Mouse (Mus musculus): ENCODE measurements at regions not wholly inside any gene's neighbourhood (a gene's known extent, or its start where the extent isn't known, plus 50 kb on each side); places are given as distances from the start of the nearest gene placed in this dataset.
"Not testable (repeated sequence)": the region's sequence is repeated elsewhere in the genome, so short reads cannot be mapped to it uniquely, and the experiment has no call there.

DNA sequence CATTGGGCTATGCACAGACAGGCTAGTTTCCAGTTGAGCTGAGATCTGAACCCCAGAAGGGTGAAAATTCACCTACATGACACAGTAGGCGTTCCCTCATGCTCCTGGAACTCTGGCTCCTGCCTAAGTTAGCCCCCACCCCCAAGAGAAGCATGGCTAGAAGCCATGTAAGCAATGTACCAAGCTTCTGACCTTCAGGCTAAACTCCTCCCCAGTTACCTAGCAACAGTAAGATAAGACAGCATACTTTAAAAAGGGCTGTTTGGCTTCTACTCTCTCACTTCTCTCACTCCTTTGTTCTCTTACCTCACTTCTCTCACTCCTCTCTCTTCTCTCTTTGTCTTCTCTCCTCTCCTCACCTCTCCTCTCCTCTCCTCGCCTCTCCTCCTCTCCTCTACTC is 629.7 kb upstream of the Prmt6 start:
- ATAC-seq (ENCODE audit: low FRiP score, low TSS enrichment); H3K27ac ChIP-seq (ENCODE audit: low read depth, low read length): not testable (repeated sequence)
- whole genome bisulfite sequencing: 51% methylated on average over 2 of the region's 2 CpGs

GRCm38 (mm10) chr3:110865989-110866388 is 615.2 kb upstream of the Prmt6 start:
- Histone ChIP-seq H3K27me3 (ENCODE audit: control insufficient read depth, insufficient read depth, low read length) (no peaks in the 10 kb centered on the region), H3K27ac (ENCODE audit: low read depth, low read length) (no peak overlapping the region), H3K9me3 (ENCODE audit: control insufficient read depth, low read length) (no peaks in the 10 kb centered on the region), H3K4me1 (ENCODE audit: control insufficient read depth, insufficient read depth, low read length) (no peaks in the 10 kb centered on the region), H3K4me3 (ENCODE audit: low read length) (no peak overlapping the region), H3K9ac (ENCODE audit: low read depth, low read length) (no peak overlapping the region), H3K4me2 (replicated peaks; ENCODE audit: low read depth, low read length) (no peak overlapping the region), H3K36me3 (ENCODE audit: control insufficient read depth, insufficient read depth, low read length) (no peaks in the 10 kb centered on the region)
- WGBS: 74% methylated on average over 1 of the region's 1 CpGs
- no peak for ATAC-seq (ENCODE audit: low FRiP score, low TSS enrichment)

More for the DNA sequence above, 629.7 kb upstream of the Prmt6 start:
- H3K27me3 ChIP-seq (ENCODE audit: control insufficient read depth, insufficient read depth, low read length); H3K4me1 ChIP-seq (ENCODE audit: control insufficient read depth, insufficient read depth, low read length); H3K4me2 ChIP-seq (replicated peaks; ENCODE audit: low read depth, low read length); H3K36me3 ChIP-seq (ENCODE audit: control insufficient read depth, insufficient read depth, low read length); H3K9ac ChIP-seq (ENCODE audit: low read depth, low read length); H3K4me3 ChIP-seq (ENCODE audit: low read length); H3K9me3 ChIP-seq (ENCODE audit: control insufficient read depth, low read length): not testable (repeated sequence)

- Histone ChIP-seq H3K27me3 (ENCODE audit: control insufficient read depth, insufficient read depth, low read length) (no peaks in the 10 kb centered on the region), H3K4me1 (ENCODE audit: control insufficient read depth, insufficient read depth, low read length) (no peaks in the 10 kb centered on the region), H3K4me2 (replicated peaks; ENCODE audit: low read depth, low read length) (no peak overlapping the region), H3K9me3 (ENCODE audit: control insufficient read depth, low read length) (no peaks in the 10 kb centered on the region), H3K4me3 (ENCODE audit: low read length) (no peak overlapping the region), H3K9ac (ENCODE audit: low read depth, low read length) (no peak overlapping the region), H3K36me3 (ENCODE audit: control insufficient read depth, insufficient read depth, low read length) (no peaks in the 10 kb centered on the region), H3K27ac (ENCODE audit: low read depth, low read length) (no peak overlapping the region)
- no peak for ATAC-seq (ENCODE audit: low FRiP score, low TSS enrichment)
- whole genome bisulfite sequencing: 57% methylated on average over 2 of the region's 2 CpGs
These were observed 596.4 kb upstream of the Prmt6 start for GRCm38 (mm10) chr3:110847222-110847621.

DNA sequence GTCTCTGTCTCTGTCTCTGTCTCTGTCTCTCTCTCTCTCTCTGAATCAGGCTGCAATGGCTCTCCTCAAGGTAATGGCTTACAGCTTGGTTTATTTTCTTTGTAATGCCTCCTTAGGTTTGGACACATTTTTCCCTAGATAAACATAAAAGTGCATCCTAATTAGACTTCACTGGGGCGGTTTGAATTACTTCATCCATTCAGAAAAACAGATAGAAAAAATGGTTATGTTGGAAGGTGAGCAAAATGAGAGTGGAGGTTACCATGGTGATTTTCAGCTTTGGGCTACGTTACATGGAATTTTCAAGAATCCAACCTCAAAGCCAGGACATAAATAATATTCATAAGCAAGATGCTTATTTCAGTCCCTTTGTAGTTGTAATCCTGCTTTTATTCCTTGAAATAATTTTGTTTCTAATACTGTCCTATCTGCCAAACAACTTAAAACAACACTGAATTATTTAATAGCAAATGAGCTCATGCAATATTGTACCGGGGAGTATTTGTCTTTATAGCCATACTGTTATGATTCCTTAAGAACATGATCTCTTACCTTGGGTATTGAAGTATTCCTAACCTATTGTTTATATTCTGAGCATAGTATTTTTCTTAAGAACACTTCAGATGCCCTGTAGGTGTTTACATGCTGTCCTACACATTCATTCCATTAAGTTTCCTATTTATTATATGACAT is 570.1 kb upstream of the Prmt6 start:
- ATAC-seq (ENCODE audit: low FRiP score, low TSS enrichment): no peak
- no peaks in the 10 kb centered on the region for H3K27me3 ChIP-seq (ENCODE audit: control insufficient read depth, insufficient read depth, low read length)
- no peak overlapping the region for H3K27ac ChIP-seq (ENCODE audit: low read depth, low read length)
- no peaks in the 10 kb centered on the region for H3K9me3 ChIP-seq (ENCODE audit: control insufficient read depth, low read length)
- H3K36me3 ChIP-seq (ENCODE audit: control insufficient read depth, insufficient read depth, low read length): no peaks in the 10 kb centered on the region
- H3K4me3 ChIP-seq (ENCODE audit: low read length): no peak overlapping the region
- H3K4me1 ChIP-seq (ENCODE audit: control insufficient read depth, insufficient read depth, low read length): no peaks in the 10 kb centered on the region
- 74% methylated on average over 3 of the region's 3 CpGs for WGBS
- H3K9ac ChIP-seq (ENCODE audit: low read depth, low read length): no peak overlapping the region
- no peak overlapping the region for H3K4me2 ChIP-seq (replicated peaks; ENCODE audit: low read depth, low read length)

DNA sequence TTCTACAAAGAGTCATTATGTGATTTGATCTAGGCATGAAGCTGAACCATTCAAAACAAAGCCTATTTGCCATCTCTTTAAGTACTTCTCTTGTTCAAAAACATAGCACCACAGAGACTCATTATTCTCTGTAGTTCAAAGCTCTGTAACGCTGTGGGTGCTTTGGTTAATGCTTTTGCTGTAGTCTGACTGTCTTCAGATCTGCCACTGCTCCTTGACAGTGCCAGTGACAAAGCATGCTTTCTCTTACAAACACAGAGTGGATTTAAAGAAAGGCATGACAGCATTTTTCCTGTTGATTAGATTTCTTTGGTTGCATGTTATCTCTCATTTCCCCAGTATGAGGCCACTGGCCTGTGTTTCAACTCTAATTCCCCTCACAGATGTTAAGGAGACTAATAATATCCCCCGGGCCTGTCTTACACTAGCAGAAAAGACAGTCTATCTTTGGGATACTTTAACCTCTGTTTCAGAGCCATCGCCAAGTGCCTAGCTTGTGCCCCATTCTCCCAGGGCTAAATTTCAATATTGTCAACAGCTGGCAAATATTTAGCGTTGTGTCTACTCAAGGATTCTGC is 538.3 kb upstream of the Prmt6 start:
- H3K4me1 ChIP-seq (ENCODE audit: control insufficient read depth, insufficient read depth, low read length): no peaks in the 10 kb centered on the region
- H3K27me3 ChIP-seq (ENCODE audit: control insufficient read depth, insufficient read depth, low read length): no peaks in the 10 kb centered on the region
- WGBS: 77% methylated on average over 4 of the region's 4 CpGs
- no peak overlapping the region for H3K9ac ChIP-seq (ENCODE audit: low read depth, low read length)
- H3K36me3 ChIP-seq (ENCODE audit: control insufficient read depth, insufficient read depth, low read length): no peaks in the 10 kb centered on the region
- no peak overlapping the region for H3K27ac ChIP-seq (ENCODE audit: low read depth, low read length)
- no peak for ATAC-seq (ENCODE audit: low FRiP score, low TSS enrichment)
- H3K4me3 ChIP-seq (ENCODE audit: low read length): no peak overlapping the region
- H3K9me3 ChIP-seq (ENCODE audit: control insufficient read depth, low read length): no peaks in the 10 kb centered on the region
- no peak overlapping the region for H3K4me2 ChIP-seq (replicated peaks; ENCODE audit: low read depth, low read length)

- no peak overlapping the region for H3K9ac ChIP-seq (ENCODE audit: low read depth, low read length)
- H3K36me3 ChIP-seq (ENCODE audit: control insufficient read depth, insufficient read depth, low read length): no peaks in the 10 kb centered on the region
- WGBS: 95% methylated on average over 1 of the region's 1 CpGs
- no peak overlapping the region for H3K4me3 ChIP-seq (ENCODE audit: low read length)
- ATAC-seq (ENCODE audit: low FRiP score, low TSS enrichment): no peak
- no peaks in the 10 kb centered on the region for H3K4me1 ChIP-seq (ENCODE audit: control insufficient read depth, insufficient read depth, low read length)
- H3K27ac ChIP-seq (ENCODE audit: low read depth, low read length): no peak overlapping the region
- no peaks in the 10 kb centered on the region for H3K27me3 ChIP-seq (ENCODE audit: control insufficient read depth, insufficient read depth, low read length)
- no peak overlapping the region for H3K4me2 ChIP-seq (replicated peaks; ENCODE audit: low read depth, low read length)
- no peaks in the 10 kb centered on the region for H3K9me3 ChIP-seq (ENCODE audit: control insufficient read depth, low read length)
These were observed 504.5 kb upstream of the Prmt6 start for GRCm38 (mm10) chr3:110755266-110755665.

- Histone ChIP-seq H3K36me3 (ENCODE audit: control insufficient read depth, insufficient read depth, low read length) (no peaks in the 10 kb centered on the region), H3K27me3 (ENCODE audit: control insufficient read depth, insufficient read depth, low read length) (no peaks in the 10 kb centered on the region), H3K27ac (ENCODE audit: low read depth, low read length) (no peak overlapping the region), H3K4me2 (replicated peaks; ENCODE audit: low read depth, low read length) (no peak overlapping the region), H3K9ac (ENCODE audit: low read depth, low read length) (no peak overlapping the region), H3K9me3 (ENCODE audit: control insufficient read depth, low read length) (no peaks in the 10 kb centered on the region), H3K4me3 (ENCODE audit: low read length) (no peak overlapping the region), H3K4me1 (ENCODE audit: control insufficient read depth, insufficient read depth, low read length) (no peaks in the 10 kb centered on the region)
- ATAC-seq (ENCODE audit: low FRiP score, low TSS enrichment): no peak
- WGBS: 51% methylated on average over 2 of the region's 2 CpGs
These were observed 495.5 kb upstream of the Prmt6 start for GRCm38 (mm10) chr3:110746273-110746672.

- WGBS: 66% methylated on average over 4 of the region's 4 CpGs
- H3K4me3 ChIP-seq (ENCODE audit: low read length): no peak overlapping the region
These were observed 449.3 kb upstream of the Prmt6 start for GRCm38 (mm10) chr3:110700122-110700521.

DNA sequence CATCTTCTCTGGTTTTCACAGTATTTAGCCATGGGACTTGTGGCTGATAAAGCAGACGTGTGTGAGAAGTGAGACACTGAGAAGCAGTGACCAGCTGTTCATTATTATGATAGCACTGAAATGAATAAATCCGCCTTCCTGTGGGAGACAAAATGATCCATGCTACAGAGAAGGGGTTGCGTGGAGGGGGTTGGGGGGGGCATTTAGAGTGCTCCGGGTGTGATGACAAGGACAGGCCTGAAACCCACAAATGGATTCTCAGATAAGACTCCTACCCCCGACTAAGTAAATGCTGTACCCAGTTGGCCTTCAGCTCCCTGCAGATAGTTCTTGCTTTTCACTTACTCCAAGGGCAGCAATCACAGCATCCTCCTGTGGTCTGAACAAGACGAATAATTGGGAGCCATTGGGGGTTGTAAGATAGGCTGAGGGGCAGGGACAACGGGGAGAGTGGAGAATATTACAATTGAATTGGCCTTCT is 416.8 kb upstream of the Prmt6 start:
- ATAC-seq (ENCODE audit: low FRiP score, low TSS enrichment): no peak
- 61% methylated on average over 7 of the region's 7 CpGs for WGBS
- H3K36me3 ChIP-seq (ENCODE audit: control insufficient read depth, insufficient read depth, low read length): no peaks in the 10 kb centered on the region
- no peaks in the 10 kb centered on the region for H3K4me1 ChIP-seq (ENCODE audit: control insufficient read depth, insufficient read depth, low read length)
- no peak overlapping the region for H3K4me3 ChIP-seq (ENCODE audit: low read length)
- H3K27ac ChIP-seq (ENCODE audit: low read depth, low read length): no peak overlapping the region
- H3K9ac ChIP-seq (ENCODE audit: low read depth, low read length): no peak overlapping the region
- no peak overlapping the region for H3K4me2 ChIP-seq (replicated peaks; ENCODE audit: low read depth, low read length)
- H3K27me3 ChIP-seq (ENCODE audit: control insufficient read depth, insufficient read depth, low read length): no peaks in the 10 kb centered on the region
- H3K9me3 ChIP-seq (ENCODE audit: control insufficient read depth, low read length): no peaks in the 10 kb centered on the region

More at GRCm38 (mm10) chr3:110700122-110700521, 449.3 kb upstream of the Prmt6 start:
- no peak overlapping the region for H3K27ac ChIP-seq (ENCODE audit: low read depth, low read length)
- no peak for ATAC-seq (ENCODE audit: low FRiP score, low TSS enrichment)
- H3K27me3 ChIP-seq (ENCODE audit: control insufficient read depth, insufficient read depth, low read length): no peaks in the 10 kb centered on the region
- no peaks in the 10 kb centered on the region for H3K36me3 ChIP-seq (ENCODE audit: control insufficient read depth, insufficient read depth, low read length)
- no peaks in the 10 kb centered on the region for H3K4me1 ChIP-seq (ENCODE audit: control insufficient read depth, insufficient read depth, low read length)
- H3K9me3 ChIP-seq (ENCODE audit: control insufficient read depth, low read length): no peaks in the 10 kb centered on the region
- no peak overlapping the region for H3K4me2 ChIP-seq (replicated peaks; ENCODE audit: low read depth, low read length)
- H3K9ac ChIP-seq (ENCODE audit: low read depth, low read length): no peak overlapping the region

Measured in kidney, embryonic 14.5 days (tissue).